Mouse (Mus musculus): ENCODE measurements around the gene Tnrc6b. TPM values are rescaled to one million over a fixed set of nuclear protein-coding genes. Genes with fewer than 3 reads are reported as not detected.

Tnrc6b gene
- total RNA-seq, 1 experiment, result 37.0 TPM

GRCm38 (mm10) chr15:80779006-80779405, 67.9 kb downstream of the Tnrc6b start:
- no peaks in the 10 kb centered on the region for H3K9me3 ChIP-seq (ENCODE audit: control insufficient read depth, insufficient read depth, low read depth, low read length)
- H3K36me3 ChIP-seq (ENCODE audit: control insufficient read depth, insufficient read depth, low read length, poor library complexity, severe bottlenecking), result no peaks in the 10 kb centered on the region
- no peak for DNase-seq (ENCODE audit: low read depth, low spot score)
- TF ChIP-seq MAFK (IDR thresholded peaks at IDR 0.05; ENCODE audit: insufficient read depth, low read depth, low read length) (no peak), ZC3H11A (IDR thresholded peaks at IDR 0.05; ENCODE audit: borderline replicate concordance, low read depth, low read length) (no peak), HCFC1 (IDR thresholded peaks at IDR 0.05; ENCODE audit: borderline replicate concordance, insufficient read depth, low read length) (no peak), CHD2 (IDR thresholded peaks at IDR 0.05; ENCODE audit: low read depth, low read length) (no peak), ZNF384 (IDR thresholded peaks at IDR 0.05; ENCODE audit: low read depth, low read length) (no peak)
- no peak overlapping the region for H3K27ac ChIP-seq (ENCODE audit: insufficient read depth, low read depth, low read length, poor library complexity, severe bottlenecking)
- no peaks in the 10 kb centered on the region for H3K4me1 ChIP-seq (ENCODE audit: control insufficient read depth in 2 of 2, insufficient read depth in 2 of 2, low read length in 2 of 2, poor library complexity in 1 of 2)
- H3K4me3 ChIP-seq (ENCODE audit: insufficient read depth in 1 of 2, low read depth in 1 of 2, low read length in 2 of 2, poor library complexity in 1 of 2, severe bottlenecking in 1 of 2), result no peak overlapping the region
- in situ Hi-C loops (cut with MboI; ENCODE audit: low sequenced_read_pairs in 2 of 2, unreplicated experiment in 2 of 2), result no loop called here
- H3K9ac ChIP-seq (ENCODE audit: insufficient read depth, low read depth, low read length, poor library complexity, severe bottlenecking), result no peak overlapping the region

- Histone ChIP-seq H3K4me1 (ENCODE audit: control insufficient read depth in 2 of 2, insufficient read depth in 2 of 2, low read length in 2 of 2, poor library complexity in 1 of 2) (0 out of 4 replicates have a peak, but pooled peaks cover 0 to 2% of the 10 kb centered on the region in 2 experiments), H3K9ac (ENCODE audit: insufficient read depth, low read depth, low read length, poor library complexity, severe bottlenecking) (no peak overlapping the region), H3K4me3 (ENCODE audit: insufficient read depth in 1 of 2, low read depth in 1 of 2, low read length in 2 of 2, poor library complexity in 1 of 2, severe bottlenecking in 1 of 2) (no peak overlapping the region), H3K36me3 (ENCODE audit: control insufficient read depth, insufficient read depth, low read length, poor library complexity, severe bottlenecking) (no peaks in the 10 kb centered on the region), H3K9me3 (ENCODE audit: control insufficient read depth, insufficient read depth, low read depth, low read length) (no peaks in the 10 kb centered on the region), H3K27ac (ENCODE audit: insufficient read depth, low read depth, low read length, poor library complexity, severe bottlenecking) (no peak overlapping the region)
- DNase-seq (ENCODE audit: low read depth, low spot score), result no peak
- in situ Hi-C loops (cut with MboI; ENCODE audit: low sequenced_read_pairs in 2 of 2, unreplicated experiment in 2 of 2), result no loop called here
- no peak for TF ChIP-seq ZC3H11A (IDR thresholded peaks at IDR 0.05; ENCODE audit: borderline replicate concordance, low read depth, low read length)
- no peak for TF ChIP-seq MAFK (IDR thresholded peaks at IDR 0.05; ENCODE audit: insufficient read depth, low read depth, low read length)
- no peak for TF ChIP-seq CHD2 (IDR thresholded peaks at IDR 0.05; ENCODE audit: low read depth, low read length)
- no peak for TF ChIP-seq ZNF384 (IDR thresholded peaks at IDR 0.05; ENCODE audit: low read depth, low read length)
- TF ChIP-seq HCFC1 (IDR thresholded peaks at IDR 0.05; ENCODE audit: borderline replicate concordance, insufficient read depth, low read length), result no peak
These were observed 69.1 kb downstream of the Tnrc6b start for GRCm38 (mm10) chr15:80780154-80780751.

GRCm38 (mm10) chr15:80781218-80781806, 70.2 kb downstream of the Tnrc6b start:
- Histone ChIP-seq H3K4me1 (ENCODE audit: control insufficient read depth in 2 of 2, insufficient read depth in 2 of 2, low read length in 2 of 2, poor library complexity in 1 of 2) (0 out of 4 replicates have a peak, but pooled peaks cover 0 to 2% of the 10 kb centered on the region in 2 experiments), H3K4me3 (ENCODE audit: insufficient read depth in 1 of 2, low read depth in 1 of 2, low read length in 2 of 2, poor library complexity in 1 of 2, severe bottlenecking in 1 of 2) (no peak overlapping the region), H3K36me3 (ENCODE audit: control insufficient read depth, insufficient read depth, low read length, poor library complexity, severe bottlenecking) (no peaks in the 10 kb centered on the region), H3K27ac (ENCODE audit: insufficient read depth, low read depth, low read length, poor library complexity, severe bottlenecking) (no peak overlapping the region), H3K9ac (ENCODE audit: insufficient read depth, low read depth, low read length, poor library complexity, severe bottlenecking) (no peak overlapping the region), H3K9me3 (ENCODE audit: control insufficient read depth, insufficient read depth, low read depth, low read length) (no peaks in the 10 kb centered on the region)
- in situ Hi-C loops (cut with MboI; ENCODE audit: low sequenced_read_pairs in 2 of 2, unreplicated experiment in 2 of 2), result no loop called here
- TF ChIP-seq CHD2 (IDR thresholded peaks at IDR 0.05; ENCODE audit: low read depth, low read length) (no peak), HCFC1 (IDR thresholded peaks at IDR 0.05; ENCODE audit: borderline replicate concordance, insufficient read depth, low read length) (no peak), MAFK (IDR thresholded peaks at IDR 0.05; ENCODE audit: insufficient read depth, low read depth, low read length) (no peak), ZC3H11A (IDR thresholded peaks at IDR 0.05; ENCODE audit: borderline replicate concordance, low read depth, low read length) (no peak), ZNF384 (IDR thresholded peaks at IDR 0.05; ENCODE audit: low read depth, low read length) (no peak)
- no peak for DNase-seq (ENCODE audit: low read depth, low spot score)

- H3K4me1 ChIP-seq (ENCODE audit: control insufficient read depth in 2 of 2, insufficient read depth in 2 of 2, low read length in 2 of 2, poor library complexity in 1 of 2), result 0 out of 4 replicates have a peak, but pooled peaks cover 0 to 2% of the 10 kb centered on the region in 2 experiments
- H3K36me3 ChIP-seq (ENCODE audit: control insufficient read depth, insufficient read depth, low read length, poor library complexity, severe bottlenecking), result no peaks in the 10 kb centered on the region
- H3K9me3 ChIP-seq (ENCODE audit: control insufficient read depth, insufficient read depth, low read depth, low read length), result no peaks in the 10 kb centered on the region
- H3K4me3 ChIP-seq (ENCODE audit: insufficient read depth in 1 of 2, low read depth in 1 of 2, low read length in 2 of 2, poor library complexity in 1 of 2, severe bottlenecking in 1 of 2), result no peak overlapping the region
- H3K27ac ChIP-seq (ENCODE audit: insufficient read depth, low read depth, low read length, poor library complexity, severe bottlenecking), result no peak overlapping the region
- H3K9ac ChIP-seq (ENCODE audit: insufficient read depth, low read depth, low read length, poor library complexity, severe bottlenecking), result no peak overlapping the region
- in situ Hi-C loops (cut with MboI; ENCODE audit: low sequenced_read_pairs in 2 of 2, unreplicated experiment in 2 of 2), result no loop called here
- no peak for DNase-seq (ENCODE audit: low read depth, low spot score)
- TF ChIP-seq MAFK (IDR thresholded peaks at IDR 0.05; ENCODE audit: insufficient read depth, low read depth, low read length) (no peak), CHD2 (IDR thresholded peaks at IDR 0.05; ENCODE audit: low read depth, low read length) (no peak), ZC3H11A (IDR thresholded peaks at IDR 0.05; ENCODE audit: borderline replicate concordance, low read depth, low read length) (no peak), HCFC1 (IDR thresholded peaks at IDR 0.05; ENCODE audit: borderline replicate concordance, insufficient read depth, low read length) (no peak)
These were observed 73.4 kb downstream of the Tnrc6b start for GRCm38 (mm10) chr15:80784553-80784971.

Measured in ES-E14 (cell line).